Mouse (Mus musculus) monocyte, adult 5-6 weeks (primary cell): Measurements from ENCODE around the gene Ocln. TPM values are rescaled to one million over a fixed set of nuclear protein-coding genes. Genes with fewer than 3 reads are reported as not detected.
"Not testable (repeated sequence)": the region's sequence is repeated elsewhere in the genome, so short reads cannot be mapped to it uniquely, and the experiment has no call there.

ENCODE experiments used
- ATAC-seq: fragments of 153-309, 156-312 bp; replicated peaks from 2 replicates; pipeline ENCODE4 v1.8.0; 2017; ENCODE audit warnings: mild to moderate bottlenecking; ENCODE audit not compliant: low TSS enrichment, insufficient number of reproducible peaks, severe bottlenecking, poor library complexity, low FRiP score
- total RNA-seq: library from RNA; stranded (forward); fragments of 200-1000, 200-491, 200-594 nt; gene quantifications from 3 replicates; pipeline ENCODE4 v1.2.3, GENCODE M21; 2017

The Ocln gene
- total RNA-seq, 1 experiment from 2014 or later = not detected

DNA sequence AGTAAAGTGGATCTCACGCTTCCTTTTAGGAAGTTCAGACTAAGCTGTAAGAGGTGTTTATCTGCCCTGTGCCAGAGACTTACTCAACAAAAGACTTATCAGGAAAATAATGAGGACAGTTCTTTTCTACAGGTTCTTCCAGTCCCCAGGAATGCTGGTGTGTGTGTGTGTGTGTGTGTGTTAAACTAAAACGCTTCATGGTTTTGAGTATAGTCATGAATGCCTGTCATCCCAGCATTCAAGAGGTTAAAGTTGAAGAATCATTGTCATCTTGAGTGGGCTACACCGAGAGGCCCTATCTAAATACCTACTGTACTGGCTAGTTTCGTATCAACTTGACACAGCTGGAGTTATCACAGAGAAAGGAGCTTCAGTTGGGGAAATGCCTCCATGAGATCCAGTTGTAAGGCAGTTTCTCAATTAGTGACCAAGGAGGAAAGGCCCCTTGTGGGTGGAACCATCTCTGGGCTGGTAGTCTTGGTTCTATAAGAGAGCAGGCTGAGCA, 40.6 kb downstream of the Ocln start:
- no peak for ATAC-seq

DNA sequence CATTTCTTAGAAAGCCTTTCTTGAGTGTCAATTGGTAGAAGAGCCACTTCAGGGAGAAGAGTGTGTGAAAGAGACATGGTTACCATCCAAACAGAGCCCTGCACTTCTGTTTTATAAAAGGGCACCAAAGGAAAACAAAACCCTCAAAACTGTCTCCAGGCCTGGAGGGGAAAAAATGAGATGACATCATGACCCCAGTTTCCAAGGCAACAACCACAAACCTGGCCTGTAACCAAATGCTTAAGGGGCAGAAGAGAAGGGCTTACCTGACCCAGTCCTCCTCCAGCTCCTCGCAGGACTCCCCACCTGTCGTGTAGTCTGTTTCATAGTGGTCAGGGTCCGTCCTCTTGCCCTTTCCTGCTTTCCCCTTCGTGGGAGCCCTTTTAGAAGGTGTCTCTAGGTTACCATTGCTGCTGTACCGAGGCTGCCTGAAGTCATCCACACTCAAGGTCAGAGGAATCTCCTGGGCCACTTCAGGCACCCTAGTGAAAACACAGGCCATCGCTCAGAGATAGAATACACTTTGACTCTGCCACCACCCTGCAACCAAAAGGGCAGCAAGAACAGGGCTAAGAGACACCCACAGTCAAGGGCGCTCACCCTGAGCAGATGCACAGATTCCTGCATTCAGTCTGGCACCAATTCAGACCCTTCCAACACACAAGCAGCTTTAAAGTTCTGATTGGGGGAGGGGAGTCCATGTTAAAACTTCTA, 41.2 kb downstream of the Ocln start:
- no peak for ATAC-seq

DNA sequence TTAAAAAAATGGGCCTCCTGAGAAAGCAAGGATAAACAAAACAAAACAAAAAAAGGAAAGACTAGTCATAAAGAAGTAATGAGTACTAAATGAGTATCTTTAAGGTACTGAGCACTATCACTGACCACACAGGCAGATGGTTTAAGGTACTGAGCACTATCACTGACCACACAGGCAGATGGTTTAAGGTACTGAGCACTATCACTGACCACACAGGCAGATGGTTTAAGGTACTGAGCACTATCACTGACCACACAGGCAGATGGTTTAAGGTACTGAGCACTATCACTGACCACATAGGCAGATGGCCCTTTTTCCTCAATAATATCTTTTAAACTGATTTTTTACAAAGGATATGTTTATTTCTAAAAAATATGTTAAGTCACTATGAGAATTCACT, 52.9 kb downstream of the Ocln start:
- ATAC-seq = not testable (repeated sequence)

DNA sequence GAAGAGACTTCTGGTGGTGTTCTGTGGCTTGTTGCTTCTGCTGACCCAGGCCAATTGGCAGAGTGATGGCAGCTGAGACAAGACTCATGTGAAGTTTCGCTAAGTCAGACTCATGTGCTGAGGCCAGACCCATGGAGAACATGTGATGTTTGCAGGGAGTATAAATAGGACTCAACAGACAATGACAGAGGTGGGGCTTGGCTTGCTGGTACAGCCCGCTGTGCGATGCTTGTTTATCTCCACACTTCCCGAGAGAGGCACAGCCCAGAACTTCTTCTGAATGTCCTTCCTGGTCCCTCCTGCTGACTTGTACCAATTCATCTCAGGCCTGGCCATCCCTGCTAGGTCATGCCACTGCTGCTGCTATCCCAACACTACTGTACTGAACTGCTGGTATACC, 57.2 kb downstream of the Ocln start:
- no peak for ATAC-seq

DNA sequence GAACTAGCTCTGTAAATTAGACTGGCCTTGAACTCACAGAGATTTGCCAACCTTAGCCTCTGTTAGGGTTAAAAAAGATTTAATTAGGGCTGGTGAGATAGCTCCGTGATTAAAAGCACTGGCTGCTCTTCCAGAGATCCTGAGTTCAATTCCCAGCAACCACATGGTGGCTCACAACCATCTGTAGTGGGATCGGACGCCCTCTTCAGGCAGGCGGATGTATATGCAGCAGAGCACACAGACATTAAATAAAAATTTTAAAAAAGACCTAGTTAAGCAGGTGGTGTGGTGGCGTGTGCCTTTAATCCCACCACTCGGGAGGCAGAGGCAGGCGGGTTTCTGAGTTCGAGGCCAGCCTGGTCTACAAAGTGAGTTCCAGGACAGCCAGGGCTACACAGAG, 58.1 kb downstream of the Ocln start:
- not testable (repeated sequence) for ATAC-seq

DNA sequence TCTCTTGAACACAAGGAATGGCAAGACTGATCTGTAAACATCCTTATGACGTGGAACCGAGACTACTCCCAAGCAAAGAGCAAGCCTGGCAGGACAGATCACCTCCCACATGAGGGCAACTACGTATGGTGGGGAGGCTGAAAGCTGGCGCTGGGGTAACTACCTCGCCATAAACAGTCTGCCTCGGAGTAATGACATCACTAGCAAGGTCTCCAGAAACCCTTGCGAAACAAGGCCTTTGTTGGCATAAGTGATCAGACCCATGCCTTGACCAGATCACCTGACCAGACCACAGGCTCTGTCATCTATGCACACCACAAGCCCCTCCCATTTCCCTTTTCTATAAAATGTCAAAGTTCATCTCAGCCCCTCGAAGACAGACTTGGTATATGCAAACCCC, 59.2 kb downstream of the Ocln start:
- peak; percentile 68 for ATAC-seq

DNA sequence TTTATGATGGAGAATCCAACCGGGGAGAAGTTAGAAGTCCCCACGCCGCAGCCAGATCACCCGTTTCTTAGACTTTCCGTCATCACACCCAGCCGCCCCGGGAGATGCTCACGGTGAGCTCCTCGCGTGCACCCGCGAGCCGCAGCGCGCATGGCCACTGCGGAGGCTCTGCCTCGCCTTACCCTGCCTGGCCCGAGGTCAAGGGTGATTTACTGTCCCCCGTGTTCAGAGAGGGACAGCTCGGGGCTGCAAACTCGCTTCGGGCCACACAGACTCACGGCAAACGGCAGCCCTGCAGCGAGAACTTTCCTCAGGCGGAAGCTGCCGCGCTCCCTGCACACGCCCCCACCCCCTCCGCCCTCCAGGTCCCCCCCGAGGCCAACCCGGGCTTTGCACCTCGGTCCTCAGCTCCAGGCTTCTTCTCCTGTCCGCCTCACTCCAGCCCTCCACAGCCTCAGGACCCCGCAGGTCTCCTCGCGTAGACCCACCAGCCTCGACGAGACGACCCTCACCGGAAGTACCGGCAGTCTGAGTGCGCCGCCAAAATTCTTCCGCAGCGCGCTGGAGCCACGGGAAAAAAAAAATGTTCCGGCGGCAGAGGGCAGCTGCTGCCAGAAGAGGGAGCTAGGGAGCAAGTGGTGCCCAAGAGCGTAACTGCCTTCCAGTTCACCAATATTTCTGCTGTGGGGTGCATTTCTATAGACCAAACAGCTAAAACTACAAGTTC, 60.3 kb downstream of the Ocln start, which contains the start of gene Gtf2h2:
Gene Gtf2h2 (minus strand): TSS at position 519 of the 727 bp plus-strand sequence.
- peak; percentile 84 for ATAC-seq

DNA sequence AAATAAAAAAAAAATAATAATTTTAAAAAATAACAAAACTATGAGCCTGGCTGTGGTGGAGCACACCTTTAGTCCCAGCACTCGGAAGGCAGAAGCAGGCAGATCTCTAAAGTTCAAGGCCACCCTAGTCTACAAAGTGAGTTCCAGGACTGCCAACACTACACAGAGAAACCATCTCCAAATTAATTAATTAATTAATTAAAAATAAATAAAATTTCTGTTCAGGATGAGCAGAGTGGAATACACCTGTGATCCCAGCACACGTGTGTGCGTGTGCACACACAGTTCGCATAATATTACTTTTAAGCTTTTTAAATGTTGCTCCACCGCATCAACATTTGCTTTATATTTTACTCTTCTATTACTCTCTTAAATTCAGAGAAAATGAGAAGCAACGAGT, 60.9 kb downstream of the Ocln start:
- no peak for ATAC-seq

- ATAC-seq = no peak
Observed at GRCm38 (mm10) chr13:100490424-100490823, 62.1 kb downstream of the Ocln start.

DNA sequence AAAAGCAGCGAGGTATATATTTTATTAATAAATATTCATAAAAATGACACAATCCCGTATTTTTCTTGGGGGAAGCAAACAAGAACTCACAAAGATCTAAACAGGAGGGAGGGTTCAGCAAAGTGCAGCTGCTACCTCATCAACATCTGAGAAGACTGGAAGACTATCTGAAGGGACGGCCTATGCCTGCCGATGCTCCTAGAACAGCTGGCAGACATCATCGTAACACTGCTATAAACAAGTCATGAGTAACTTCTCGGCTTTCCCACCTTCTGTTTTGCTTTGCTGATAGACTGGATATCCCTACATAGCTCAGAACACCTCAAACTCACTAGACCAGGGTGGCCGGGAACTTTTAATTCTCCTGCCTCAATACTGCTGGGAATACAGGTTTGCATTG, 68.9 kb downstream of the Ocln start:
- no peak for ATAC-seq

GRCm38 (mm10) chr13:100463527-100464222, 88.8 kb downstream of the Ocln start:
- ATAC-seq = no peak

DNA sequence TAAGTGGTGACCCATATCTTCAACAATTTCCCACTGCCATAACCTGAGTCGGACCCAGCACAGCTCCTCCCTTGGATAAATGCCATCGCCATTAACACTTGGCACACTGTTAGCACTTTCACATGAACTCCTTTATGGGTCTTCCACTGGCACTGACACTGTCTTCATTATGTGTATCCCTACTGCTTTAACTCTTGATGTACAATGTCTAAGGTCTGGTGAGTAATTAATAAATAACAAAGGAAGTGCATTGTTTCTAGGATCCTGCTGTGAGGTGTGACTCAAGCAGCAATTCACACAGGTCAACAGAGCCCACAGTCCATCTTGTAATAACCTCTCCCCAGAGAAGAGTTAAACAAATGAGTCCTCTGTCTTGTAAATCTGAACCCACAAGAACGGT, 91.2 kb downstream of the Ocln start:
- ATAC-seq = no peak

GRCm38 (mm10) chr13:100452415-100453127, 99.9 kb downstream of the Ocln start, which contains the start of gene Naip1:
Gene Naip1 (minus strand): TSS chr13:100452869.
- peak; percentile 77 for ATAC-seq

- ATAC-seq = peak; percentile 88
Observed at GRCm38 (mm10) chr13:100449495-100449894, 103.0 kb downstream of the Ocln start.

Other genes with a start within 250 kb of the Ocln start
- 73.6 to 76.8 TPM (median 74.1 TPM) in 3 replicates for gene Naip6, start 235.0 kb downstream of the Ocln start, total RNA-seq
- 1.1 to 2.7 TPM (median 2.3 TPM) in 3 replicates for gene Naip1, start 99.8 kb downstream of the Ocln start, total RNA-seq
- 77.8 to 87.0 TPM (median 86.4 TPM) in 3 replicates for gene Gtf2h2, start 60.1 kb downstream of the Ocln start, total RNA-seq
- 0.86 to 3.1 TPM (median 2.8 TPM) in 3 replicates for gene Marveld2, start 64.3 kb upstream of the Ocln start, total RNA-seq
- 102 to 141 TPM (median 133 TPM) in 3 replicates for gene Ak6, start 98.3 kb upstream of the Ocln start, total RNA-seq
- 25.1 to 42.9 TPM (median 36.4 TPM) in 3 replicates for gene Rad17, start 98.3 kb upstream of the Ocln start, total RNA-seq
- 4.0 to 27.9 TPM (median 7.6 TPM) in 3 replicates for gene Taf9, start 98.9 kb upstream of the Ocln start, total RNA-seq
- 43.9 to 51.2 TPM (median 46.1 TPM) in 3 replicates for gene Ccdc125, start 117.0 kb upstream of the Ocln start, total RNA-seq
- 21.2 to 49.2 TPM (median 26.1 TPM) in 3 replicates for gene Cdk7, start 178.2 kb upstream of the Ocln start, total RNA-seq
- 24.7 to 40.9 TPM (median 39.2 TPM) in 3 replicates for gene Mrps36, start 191.9 kb upstream of the Ocln start, total RNA-seq
- 0.68 to 3.1 TPM (median 2.5 TPM) in 3 replicates for gene Cenph, start 223.2 kb upstream of the Ocln start, total RNA-seq
- 1.5 to 1.8 TPM (median 1.6 TPM) in 3 replicates for gene Ccnb1, start 233.9 kb upstream of the Ocln start, total RNA-seq